Mouse (Mus musculus) forebrain, embryonic 14.5 days (tissue): ENCODE results near the gene Adam12. TPM values are rescaled to one million over a fixed set of nuclear protein-coding genes. Genes with fewer than 3 reads are reported as not detected.

Experiments used
- ATAC-seq: fragments of 200-750 bp; cut with Nextera tagmentation; 2 replicates; pipeline ENCODE4 v1.8.0; 2017; ENCODE audit warnings: mild to moderate bottlenecking, moderate library complexity
- DNase-seq: peaks from one replicate; pipeline ENCODE4 v3.0.0-alpha.2; 2015; ENCODE audit warnings: low spot score
- H3K27ac ChIP-seq: fragments of 300-500 bp; sonication (generic); 2 replicates; pipeline ENCODE4 v1.5.1; 2014; ENCODE audit warnings: low read depth, mild to moderate bottlenecking, control low read depth, low read length, moderate library complexity
- H3K27me3 ChIP-seq: fragments of 300-500 bp; sonication (generic); replicated peaks from 2 replicates; pipeline ENCODE4 v1.6.1; 2014; ENCODE audit warnings: low read length, control low read depth, mixed read lengths; ENCODE audit not compliant: control insufficient read depth, insufficient read depth
- H3K36me3 ChIP-seq: fragments of 300-500 bp; sonication (generic); 2 replicates; pipeline ENCODE4 v1.6.1; 2014; ENCODE audit warnings: low read length, control low read depth; ENCODE audit not compliant: control insufficient read depth, insufficient read depth
- H3K4me1 ChIP-seq: fragments of 300-500 bp; sonication (generic); 2 replicates; pipeline ENCODE4 v1.6.1; 2014; ENCODE audit warnings: antibody characterized with exemption, low read length, control low read depth; ENCODE audit not compliant: control insufficient read depth, insufficient read depth
- H3K4me2 ChIP-seq: fragments of 300-500 bp; sonication (generic); 2 replicates; pipeline ENCODE4 v1.6.1; 2014; ENCODE audit warnings: mild to moderate bottlenecking, control low read depth, low read length
- H3K4me3 ChIP-seq: fragments of 300-500 bp; sonication (generic); 2 replicates; pipeline ENCODE4 v1.5.1; 2014; ENCODE audit warnings: low read depth, low read length, control low read depth
- H3K9ac ChIP-seq: fragments of 300-500 bp; sonication (generic); 2 replicates; pipeline ENCODE4 v1.6.1; 2014; ENCODE audit warnings: mild to moderate bottlenecking, low read length, control low read depth, moderate library complexity
- H3K9me3 ChIP-seq: fragments of 300-500 bp; sonication (generic); replicated peaks from 2 replicates; pipeline ENCODE4 v1.6.1; 2016; ENCODE audit warnings: low read length, control low read depth, mixed read lengths; ENCODE audit not compliant: control insufficient read depth
- WGBS: fragments of 180-500 bp; shearing (Covaris S2); extraction: QIAGEN DNeasy Blood & Tissue Kit; methylation state at CpG from one replicate; pipeline ENCODE4 v1.1.7; 2014; 5-methylcytosine and 5-hydroxymethylcytosine counted together
- polyA plus RNA-seq: library from polyadenylated mRNA; unstranded; fragments of >200 nt; fragmentation: Nextera tagmentation; extraction: Ambion mirVana; gene quantifications from 2 replicates; pipeline ENCODE4 v1.2.1, GENCODE M21; 2014

The Adam12 gene
- polyA plus RNA-seq, 1 experiment from 2014 or later: 1.9 TPM

DNA sequence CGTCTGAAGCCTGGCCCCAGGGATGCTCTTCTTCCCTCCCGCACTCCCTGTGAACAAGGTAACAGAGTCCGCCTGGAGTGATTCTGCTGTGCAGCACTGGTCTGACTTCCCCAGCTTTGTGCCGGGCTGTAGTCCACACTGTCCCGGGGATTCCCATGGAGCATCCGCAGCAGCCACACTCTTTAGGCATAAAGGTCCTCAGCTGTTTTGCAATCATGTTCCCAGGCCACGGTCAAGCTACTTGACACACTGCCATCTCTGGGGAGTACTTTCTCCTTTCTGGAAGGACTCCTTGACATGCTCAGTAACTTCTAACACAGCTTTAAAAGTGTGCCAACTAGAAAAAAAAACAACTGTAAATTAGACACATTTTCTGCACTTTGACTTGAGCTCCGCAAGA, 116.5 kb downstream of the Adam12 start:
- no peak overlapping the region for H3K27ac ChIP-seq
- no peaks in the 10 kb centered on the region for H3K36me3 ChIP-seq
- no peak overlapping the region for H3K4me2 ChIP-seq
- 88% methylated on average over 8 of the region's 8 CpGs for WGBS
- 0 out of 2 replicates have a peak, but pooled peaks cover 3% of the 10 kb centered on the region for H3K9me3 ChIP-seq
- ATAC-seq: no peak
- H3K9ac ChIP-seq: no peak overlapping the region
- DNase-seq: no peak
- H3K4me3 ChIP-seq: no peak overlapping the region
- H3K27me3 ChIP-seq: no peaks in the 10 kb centered on the region
- no peaks in the 10 kb centered on the region for H3K4me1 ChIP-seq

DNA sequence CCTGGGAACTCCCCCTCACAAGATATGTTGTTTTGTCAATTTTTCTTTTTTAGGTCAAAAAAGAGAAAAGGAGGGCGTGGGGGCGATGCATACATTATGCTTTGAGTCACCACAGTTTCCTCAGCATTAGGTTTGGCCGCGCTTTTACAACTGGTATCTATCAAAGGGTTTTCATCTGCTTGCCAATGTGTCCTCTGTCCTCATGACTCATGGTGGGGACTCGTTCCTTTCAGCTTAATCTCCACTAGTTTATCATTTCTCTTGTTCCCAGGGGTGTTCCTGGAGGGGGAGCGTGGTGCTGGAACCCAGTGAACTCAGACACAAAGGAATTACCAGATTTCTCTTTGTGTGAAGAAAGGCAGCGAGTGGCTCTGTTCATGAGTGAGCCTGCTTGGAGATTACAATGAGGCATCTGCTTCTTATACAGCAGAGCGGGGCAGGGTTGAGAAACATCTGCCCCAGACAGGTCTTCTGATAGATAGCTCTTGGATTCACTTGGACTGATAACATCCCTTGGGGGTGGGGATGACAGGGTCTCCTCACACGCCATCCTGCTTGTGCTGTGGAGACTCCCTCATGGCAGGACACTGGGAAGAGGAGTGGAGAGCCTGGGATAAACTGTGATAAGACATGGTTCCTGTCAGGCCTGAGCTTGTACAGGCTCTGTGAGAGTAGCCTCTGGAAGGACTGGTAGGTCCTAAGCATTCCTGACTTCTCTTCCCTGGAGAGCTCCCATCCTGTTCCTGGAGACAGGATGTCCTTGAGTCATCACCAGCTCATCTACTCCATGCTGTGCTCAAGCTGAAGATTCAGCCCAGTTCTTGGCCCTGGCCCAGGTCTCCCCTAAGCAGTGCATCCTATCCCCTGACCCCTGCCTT, 117.4 kb downstream of the Adam12 start:
- H3K4me2 ChIP-seq: no peak overlapping the region
- H3K9ac ChIP-seq: no peak overlapping the region
- H3K9me3 ChIP-seq: 0 out of 2 replicates have a peak, but pooled peaks cover 3% of the 10 kb centered on the region
- ATAC-seq (no peak), DNase-seq (no peak)
- no peak overlapping the region for H3K4me3 ChIP-seq
- no peaks in the 10 kb centered on the region for H3K4me1 ChIP-seq
- H3K27me3 ChIP-seq: no peaks in the 10 kb centered on the region
- 76% methylated on average over 9 of the region's 9 CpGs for WGBS
- no peaks in the 10 kb centered on the region for H3K36me3 ChIP-seq
- H3K27ac ChIP-seq: no peak overlapping the region

DNA sequence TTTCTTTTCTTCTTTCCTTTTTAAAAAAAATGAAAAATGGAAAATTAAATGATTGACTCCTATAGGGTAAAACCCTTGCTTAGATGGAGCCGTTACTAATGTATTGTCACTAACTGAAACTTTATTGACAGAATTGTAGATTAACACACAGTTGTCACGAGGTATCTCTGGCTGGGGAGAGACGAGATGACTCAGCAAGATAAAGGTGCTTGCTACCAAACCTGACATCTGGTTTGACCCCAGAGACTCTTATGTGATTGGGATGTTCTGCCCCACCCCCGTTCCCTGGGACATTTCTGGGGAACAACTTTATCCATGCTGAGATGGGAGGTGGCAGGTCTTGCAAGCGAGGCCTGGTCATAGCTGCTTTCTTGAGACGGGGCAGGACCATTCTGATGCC, 118.1 kb downstream of the Adam12 start:
- ATAC-seq (no peak), DNase-seq (no peak)
- WGBS: 87% methylated on average over 6 of the region's 6 CpGs
- H3K4me2 ChIP-seq: no peak overlapping the region
- H3K9ac ChIP-seq: no peak overlapping the region
- H3K36me3 ChIP-seq: no peaks in the 10 kb centered on the region
- no peak overlapping the region for H3K27ac ChIP-seq
- no peaks in the 10 kb centered on the region for H3K27me3 ChIP-seq
- H3K4me3 ChIP-seq: no peak overlapping the region
- no peaks in the 10 kb centered on the region for H3K4me1 ChIP-seq
- H3K9me3 ChIP-seq: 0 out of 2 replicates have a peak, but pooled peaks cover 3% of the 10 kb centered on the region

DNA sequence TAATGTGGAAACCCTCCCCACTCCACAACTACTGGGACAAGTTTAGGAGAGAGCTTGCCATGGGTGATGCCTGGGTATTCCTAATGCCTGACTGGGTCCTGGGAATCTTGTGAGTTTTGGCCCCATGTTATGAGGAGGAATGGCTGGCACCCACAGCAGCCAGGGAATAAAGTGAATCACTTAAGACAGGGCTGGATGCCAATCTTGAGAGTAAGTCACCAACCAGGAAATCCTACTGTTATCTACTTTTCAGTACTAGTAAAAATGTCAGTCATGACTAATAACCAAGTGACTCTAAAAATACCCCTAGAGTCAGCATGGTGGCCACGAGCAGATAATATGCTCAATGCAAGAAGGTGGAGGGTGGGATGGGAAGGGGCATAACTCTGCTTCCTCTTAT, 121.8 kb downstream of the Adam12 start:
- Histone ChIP-seq H3K9ac (no peak overlapping the region), H3K36me3 (no peaks in the 10 kb centered on the region), H3K27ac (no peak overlapping the region), H3K4me2 (no peak overlapping the region), H3K4me1 (no peaks in the 10 kb centered on the region), H3K4me3 (no peak overlapping the region), H3K9me3 (no peaks in the 10 kb centered on the region), H3K27me3 (no peaks in the 10 kb centered on the region)
- no peak for DNase-seq
- no peak for ATAC-seq
- WGBS: 95% methylated on average over 1 of the region's 1 CpGs

DNA sequence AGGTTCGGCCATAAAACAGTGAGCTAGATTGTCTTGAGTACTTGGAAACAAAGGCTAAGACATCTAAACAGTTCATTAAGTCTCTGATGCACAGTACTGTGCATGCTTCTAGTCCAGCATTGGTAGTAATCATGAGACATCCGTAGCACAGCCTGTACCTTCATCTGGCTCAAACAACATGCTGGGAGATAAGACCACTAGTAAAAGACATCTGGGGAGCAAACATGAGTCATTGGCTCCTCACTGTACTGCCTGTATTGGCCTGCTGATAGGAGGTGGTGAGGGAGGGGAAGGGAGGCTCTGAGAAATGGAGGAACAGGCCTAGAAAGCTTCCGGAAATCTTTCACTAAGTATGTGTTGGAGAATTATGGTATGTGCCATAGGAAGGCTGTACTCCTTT, 124.1 kb downstream of the Adam12 start:
- Histone ChIP-seq H3K27me3 (no peaks in the 10 kb centered on the region), H3K4me1 (no peaks in the 10 kb centered on the region), H3K36me3 (no peaks in the 10 kb centered on the region), H3K9ac (no peak overlapping the region), H3K4me2 (no peak overlapping the region), H3K27ac (no peak overlapping the region), H3K9me3 (no peaks in the 10 kb centered on the region), H3K4me3 (no peak overlapping the region)
- DNase-seq: no peak
- no peak for ATAC-seq
- 82% methylated on average over 3 of the region's 3 CpGs for WGBS

DNA sequence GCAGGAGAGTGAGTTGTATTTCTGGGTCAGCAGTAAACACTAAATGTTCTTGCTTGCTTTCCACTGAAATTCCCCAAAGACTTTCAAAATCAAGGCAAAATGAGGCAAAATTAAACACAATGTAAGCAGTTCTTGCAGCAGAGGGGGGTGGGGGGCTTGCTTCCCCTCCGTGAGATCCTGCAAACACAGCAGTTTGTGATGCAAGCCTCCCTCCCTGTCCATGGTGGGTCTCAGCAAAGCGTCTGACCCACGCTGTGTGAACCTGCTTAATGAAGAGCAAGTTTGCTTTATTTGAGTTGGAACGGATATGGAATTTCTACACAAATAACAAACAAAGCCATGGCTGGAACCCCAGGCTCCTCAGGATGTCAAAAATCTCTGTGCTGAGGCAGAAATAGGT, 132.9 kb downstream of the Adam12 start:
- Histone ChIP-seq H3K36me3 (no peaks in the 10 kb centered on the region), H3K4me1 (no peaks in the 10 kb centered on the region), H3K9me3 (no peaks in the 10 kb centered on the region), H3K27me3 (no peaks in the 10 kb centered on the region), H3K9ac (no peak overlapping the region), H3K27ac (no peak overlapping the region), H3K4me2 (no peak overlapping the region), H3K4me3 (no peak overlapping the region)
- ATAC-seq (no peak), DNase-seq (no peak)
- 58% methylated on average over 4 of the region's 4 CpGs for WGBS

DNA sequence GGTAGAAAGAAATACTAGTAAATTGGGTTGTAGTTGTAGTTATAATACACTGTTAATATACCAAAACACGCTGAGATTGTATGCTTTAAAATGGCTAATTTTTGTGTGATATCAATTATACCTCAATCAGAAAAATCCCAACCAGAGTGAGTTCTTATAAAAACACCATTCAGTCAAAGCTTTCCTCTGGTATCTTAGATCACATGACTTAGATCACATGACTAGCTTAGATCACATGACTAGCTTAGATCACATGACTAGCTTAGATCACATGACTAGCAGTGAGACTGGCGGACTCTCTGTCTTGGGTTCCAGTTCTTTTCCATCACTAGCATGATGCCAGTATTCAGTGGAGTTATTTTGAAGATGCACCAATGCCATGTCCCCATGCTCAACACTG, 134.1 kb downstream of the Adam12 start:
- no peak for ATAC-seq
- DNase-seq: no peak
- H3K36me3 ChIP-seq: no peaks in the 10 kb centered on the region
- H3K9ac ChIP-seq: no peak overlapping the region
- no peaks in the 10 kb centered on the region for H3K27me3 ChIP-seq
- H3K9me3 ChIP-seq: no peaks in the 10 kb centered on the region
- H3K4me2 ChIP-seq: no peak overlapping the region
- H3K27ac ChIP-seq: no peak overlapping the region
- H3K4me3 ChIP-seq: no peak overlapping the region
- 90% methylated on average over 2 of the region's 2 CpGs for WGBS
- H3K4me1 ChIP-seq: no peaks in the 10 kb centered on the region

DNA sequence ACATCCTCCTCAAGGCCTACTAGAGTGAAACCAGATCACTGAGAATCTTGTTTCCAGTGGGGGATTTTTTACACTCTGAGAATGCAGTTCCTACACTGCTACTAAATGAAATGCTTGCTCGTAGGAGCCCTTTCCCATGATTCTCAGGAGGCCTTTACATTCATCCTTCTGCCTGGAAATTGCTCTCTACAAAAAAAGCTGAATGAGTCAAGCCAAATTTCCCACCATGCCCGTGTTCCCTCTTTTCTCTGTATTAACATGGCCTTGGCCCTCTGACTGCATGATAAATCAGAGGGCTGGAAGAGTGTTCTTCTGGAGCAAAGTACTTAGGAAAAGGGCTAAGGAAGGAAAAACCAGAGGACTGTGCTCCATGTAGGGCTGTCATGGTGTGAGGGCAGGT, 138.1 kb downstream of the Adam12 start:
- no peaks in the 10 kb centered on the region for H3K27me3 ChIP-seq
- no peak for DNase-seq
- no peak overlapping the region for H3K9ac ChIP-seq
- H3K27ac ChIP-seq: no peak overlapping the region
- no peak overlapping the region for H3K4me3 ChIP-seq
- ATAC-seq: no peak
- H3K4me2 ChIP-seq: no peak overlapping the region
- WGBS: 46% methylated on average over 2 of the region's 2 CpGs
- H3K36me3 ChIP-seq: no peaks in the 10 kb centered on the region
- no peaks in the 10 kb centered on the region for H3K4me1 ChIP-seq
- H3K9me3 ChIP-seq: no peaks in the 10 kb centered on the region

DNA sequence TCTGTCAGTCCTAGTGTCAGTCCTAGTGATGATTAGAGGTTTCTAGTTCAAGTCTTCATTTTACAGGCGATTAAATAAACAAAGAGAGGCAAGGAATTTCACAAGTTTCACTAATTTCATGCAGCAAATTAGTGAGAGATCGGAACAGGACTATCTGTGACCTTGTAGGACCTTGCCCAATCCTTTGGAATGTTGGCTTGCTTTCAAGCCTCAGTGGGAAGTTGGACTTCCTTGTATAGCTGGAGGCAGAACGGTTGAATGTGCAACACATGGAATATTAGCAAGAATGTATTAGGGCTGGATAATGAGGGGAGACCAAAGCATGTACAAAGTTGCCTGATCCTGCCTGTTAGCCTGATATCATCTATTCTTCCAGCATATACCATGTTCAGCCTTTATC, 141.2 kb downstream of the Adam12 start:
- no peak for DNase-seq
- no peak overlapping the region for H3K9ac ChIP-seq

More for the DNA sequence above, 141.2 kb downstream of the Adam12 start:
- Histone ChIP-seq H3K4me1 (no peaks in the 10 kb centered on the region), H3K27ac (no peak overlapping the region), H3K36me3 (no peaks in the 10 kb centered on the region), H3K4me2 (no peak overlapping the region), H3K9me3 (no peaks in the 10 kb centered on the region), H3K27me3 (no peaks in the 10 kb centered on the region), H3K4me3 (no peak overlapping the region)
- no peak for ATAC-seq
- 59% methylated on average over 3 of the region's 3 CpGs for WGBS
